Mouse (Mus musculus): ENCODE measurements around the gene Qrich1. TPM values are rescaled to one million over a fixed set of nuclear protein-coding genes. Genes with fewer than 3 reads are reported as not detected.
A peak's percentile ranks its signal among the peaks of the same experiment; 100 is the strongest.
"Not testable (repeated sequence)": the region's sequence is repeated elsewhere in the genome, so short reads cannot be mapped to it uniquely, and the experiment has no call there.

Qrich1 gene
- total RNA-seq, 2 experiments from 2014 or later, result 60.4 to 60.5 TPM

GRCm38 (mm10) chr9:108577934-108578544 is 61.4 kb downstream of the Qrich1 start:
- peak; percentile 47 to 51 for DNase-seq
- intact Hi-C loops (cut with DNase I), result no loop called here

- peak; percentile 85 to 86 for DNase-seq
- intact Hi-C loops (cut with DNase I), result no loop called here
Observed at GRCm38 (mm10) chr9:108578545-108579343, 62.1 kb downstream of the Qrich1 start, which contains the start of gene Wdr6. Gene Wdr6, minus strand, starts transcription at chr9:108578739.

- intact Hi-C loops (cut with DNase I), result no loop called here
- no peak for DNase-seq
Observed at GRCm38 (mm10) chr9:108579344-108579690, 62.7 kb downstream of the Qrich1 start.

GRCm38 (mm10) chr9:108587571-108588180 is 71.1 kb downstream of the Qrich1 start:
- peak; percentile 62 to 70 for DNase-seq
- intact Hi-C loops (cut with DNase I), result no loop called here

- DNase-seq, result no peak
- intact Hi-C loops (cut with DNase I), result no loop called here
Observed at GRCm38 (mm10) chr9:108589229-108589628, 72.6 kb downstream of the Qrich1 start.

- intact Hi-C loops (cut with DNase I), result no loop called here
- DNase-seq, result no peak
Observed at GRCm38 (mm10) chr9:108591462-108591861, 74.9 kb downstream of the Qrich1 start.

- no peak for DNase-seq
- intact Hi-C loops (cut with DNase I), result no loop called here
Observed at GRCm38 (mm10) chr9:108594354-108594753, 77.7 kb downstream of the Qrich1 start.

GRCm38 (mm10) chr9:108596998-108597764 is 80.6 kb downstream of the Qrich1 start, which contains the start of gene P4htm:
Gene P4htm, minus strand, starts transcription at chr9:108597667.
- intact Hi-C loops (cut with DNase I), result loop anchor here (5.0 kb wide), 1 partner anchor 50 kb away; the partner anchor contains the start of gene Arih2

GRCm38 (mm10) chr9:108599021-108599566 is 82.5 kb downstream of the Qrich1 start:
- DNase-seq, result no peak
- intact Hi-C loops (cut with DNase I), result loop anchor here (5.0 kb wide), 1 partner anchor 48 kb away; the partner anchor contains the start of gene Arih2

More at GRCm38 (mm10) chr9:108596998-108597764, 80.6 kb downstream of the Qrich1 start, which contains the start of gene P4htm:
- peak; percentile 70 to 76 for DNase-seq

GRCm38 (mm10) chr9:108600011-108600410 is 83.4 kb downstream of the Qrich1 start:
- no peak for DNase-seq
- intact Hi-C loops (cut with DNase I), result no loop called here

- DNase-seq, result no peak
- intact Hi-C loops (cut with DNase I), result no loop called here
Observed at GRCm38 (mm10) chr9:108601986-108602385, 85.4 kb downstream of the Qrich1 start.

GRCm38 (mm10) chr9:108607929-108608328 is 91.3 kb downstream of the Qrich1 start:
- intact Hi-C loops (cut with DNase I); DNase-seq: not testable (repeated sequence)

GRCm38 (mm10) chr9:108608889-108609288 is 92.3 kb downstream of the Qrich1 start:
- intact Hi-C loops (cut with DNase I), result no loop called here
- no peak for DNase-seq

Small RNAs within 50 kb of the gene (microRNA-seq; reads per million reads assigned to microRNA genes)
- gene Gm24083 (ENCODE audit: borderline number of aligned reads in 2 of 2) (0 reads per million in 2 experiments), gene Mir191 (ENCODE audit: borderline number of aligned reads in 2 of 2) (0 reads per million in 2 experiments), gene Mir425 (ENCODE audit: borderline number of aligned reads in 2 of 2) (1,108 to 1,242 reads per million in 2 experiments)

Other genes starting within 250 kb of the Qrich1 start
- gene Nicn1, start 226.4 kb upstream of the Qrich1 start, total RNA-seq (2021), result 10 to 100 TPM; 21.3 to 21.5 TPM
- gene Amt, start 220.0 kb upstream of the Qrich1 start, total RNA-seq (2021), result 1 to 10 TPM; 4.0 to 5.2 TPM
- gene Rhoa, start 210.7 kb upstream of the Qrich1 start, total RNA-seq (2021), result 100 to 1,000 TPM; 237 to 241 TPM
- gene Tcta, start 210.6 kb upstream of the Qrich1 start, total RNA-seq (2021), result 10 to 100 TPM; 59.3 to 62.3 TPM
- 100 to 1,000 TPM; 103 to 108 TPM for gene Gpx1, start 177.9 kb upstream of the Qrich1 start, total RNA-seq (2021)
- 10 to 100 TPM; 69.7 to 74.8 TPM for gene Usp4, start 169.0 kb upstream of the Qrich1 start, total RNA-seq (2021)
- gene 1700102P08Rik, start 124.0 kb upstream of the Qrich1 start, total RNA-seq (2021), result under 1 TPM; 0.49 to 0.83 TPM
- not detected for gene Ccdc36, start 88.3 kb upstream of the Qrich1 start, total RNA-seq (2021)
- gene BC048562, start 80.3 kb upstream of the Qrich1 start, total RNA-seq (2021), result not detected
- gene Ccdc71, start 56.3 kb upstream of the Qrich1 start, total RNA-seq (2021), result 10 to 100 TPM; 22.9 to 24.1 TPM
- 1 to 10 TPM; 6.8 to 8.9 TPM for gene Klhdc8b, start 55.2 kb upstream of the Qrich1 start, total RNA-seq (2021)
- gene Lamb2, start 37.1 kb upstream of the Qrich1 start, total RNA-seq (2021), result 100 to 1,000 TPM; 344 to 366 TPM
- 100 to 1,000 TPM in 1 of 2 experiments, 10 to 100 TPM in 1; 99.1 to 105 TPM for gene Usp19, start 26.2 kb upstream of the Qrich1 start, total RNA-seq (2021)
- gene Qars, start 9.1 kb upstream of the Qrich1 start, total RNA-seq (2021), result 10 to 100 TPM; 78.8 to 82.3 TPM
- gene Impdh2, start 43.5 kb downstream of the Qrich1 start, total RNA-seq (2021), result 10 to 100 TPM; 48.7 to 52.2 TPM
- gene Ndufaf3, start 50.6 kb downstream of the Qrich1 start, total RNA-seq (2021), result 10 to 100 TPM; 69.2 to 76.5 TPM
- gene Dalrd3, start 53.1 kb downstream of the Qrich1 start, total RNA-seq (2021), result 10 to 100 TPM; 21.2 to 24.3 TPM
- gene Wdr6, start 61.9 kb downstream of the Qrich1 start, total RNA-seq (2021), result 10 to 100 TPM; 12.1 to 19.5 TPM
- gene P4htm, start 80.9 kb downstream of the Qrich1 start, total RNA-seq (2021), result 10 to 100 TPM; 13.9 to 16.9 TPM
- 10 to 100 TPM; 47.8 to 54.4 TPM for gene Arih2, start 132.6 kb downstream of the Qrich1 start, total RNA-seq (2021)
- 100 to 1,000 TPM; 221 to 236 TPM for gene Slc25a20, start 145.3 kb downstream of the Qrich1 start, total RNA-seq (2021)
- 10 to 100 TPM; 86.0 to 88.1 TPM for gene Prkar2a, start 172.5 kb downstream of the Qrich1 start, total RNA-seq (2021)

All from heart, postnatal 36 days (tissue).